Comparison of ENCODE assay signal across 20 mouse cellular contexts in genomic region chr11:114711861-114712260, GRCm38 (mm10). TPM values are rescaled to one million over a fixed set of nuclear protein-coding genes. Genes with fewer than 3 reads are reported as not detected.
DNase-seq lines count a peak whose midpoint lies in the region; ATAC-seq and TF ChIP-seq lines count a peak whose summit lies in the region.
"Had no signal": no experiment of that assay in that cellular context is flagged by ENCODE, and none has a peak within 500 bp of the region (broad histone marks: within the 10 kb centered on the region; RNA-seq: fewer than 3 reads in every experiment).

No protein-coding gene starts in this region.

- no peak for DNase-seq in hindbrain, embryonic 11.5 days (ENCODE audit: low spot score)
- DNase-seq in hindbrain, postnatal 0 days (ENCODE audit: low spot score) = no peak
- DNase-seq in lung, postnatal 0 days (ENCODE audit: low spot score) = no peak
- DNase-seq in adrenal gland, postnatal 36 days = peak; percentile 58 to 71
- DNase-seq in heart, adult 9 months (ENCODE audit: low spot score in 2 of 2) = no peak
- no peak for DNase-seq in forebrain, postnatal 0 days
- DNase-seq: cerebellum, adult 9-11 months; gastrocnemius, postnatal 25 days; heart, adult 2 months; kidney, adult 8-10 months; lung, postnatal 10 days; thymus, postnatal 25 days had no signal

- no peaks in the 10 kb centered on the region for H3K27me3 ChIP-seq in hindbrain, embryonic 11.5 days (ENCODE audit: control insufficient read depth, insufficient read depth, low read length)
- no peaks in the 10 kb centered on the region for H3K27me3 ChIP-seq in hindbrain, postnatal 0 days (ENCODE audit: insufficient read depth, low read length)
- H3K27me3 ChIP-seq in lung, embryonic 16.5 days (ENCODE audit: control insufficient read depth, insufficient read depth, low read depth, low read length) = no peaks in the 10 kb centered on the region
- H3K27me3 ChIP-seq in lung, postnatal 0 days (replicated peaks; ENCODE audit: insufficient read depth, low read length) = no peaks in the 10 kb centered on the region
- no peaks in the 10 kb centered on the region for H3K27me3 ChIP-seq in neural tube, embryonic 13.5 days
- no peaks in the 10 kb centered on the region for H3K27me3 ChIP-seq in forebrain, postnatal 0 days (ENCODE audit: insufficient read depth, low read length)

- H3K36me3 ChIP-seq in hindbrain, embryonic 11.5 days (ENCODE audit: control insufficient read depth, insufficient read depth, low read length) = no peaks in the 10 kb centered on the region
- H3K36me3 ChIP-seq in hindbrain, postnatal 0 days (ENCODE audit: insufficient read depth, low read length) = peaks cover 4% of the 10 kb centered on the region; the same call in 1 of the 2 replicates
- H3K36me3 ChIP-seq in lung, embryonic 16.5 days (ENCODE audit: control insufficient read depth, insufficient read depth, low read length) = no peaks in the 10 kb centered on the region
- no peaks in the 10 kb centered on the region for H3K36me3 ChIP-seq in lung, postnatal 0 days (ENCODE audit: insufficient read depth, low read length)
- peaks cover 32% of the 10 kb centered on the region for H3K36me3 ChIP-seq in neural tube, embryonic 13.5 days
- H3K36me3 ChIP-seq in forebrain, postnatal 0 days (ENCODE audit: insufficient read depth) = no peaks in the 10 kb centered on the region

- no peaks in the 10 kb centered on the region for H3K4me1 ChIP-seq in hindbrain, embryonic 11.5 days (replicated peaks; ENCODE audit: control insufficient read depth, insufficient read depth, low read length)
- H3K4me1 ChIP-seq in hindbrain, postnatal 0 days (ENCODE audit: insufficient read depth, low read length) = no peaks in the 10 kb centered on the region
- no peaks in the 10 kb centered on the region for H3K4me1 ChIP-seq in lung, embryonic 16.5 days (replicated peaks; ENCODE audit: control insufficient read depth, insufficient read depth, low read length)
- H3K4me1 ChIP-seq in lung, postnatal 0 days (ENCODE audit: insufficient read depth, low read depth, low read length) = no peaks in the 10 kb centered on the region
- peaks cover 4% of the 10 kb centered on the region; the same call in 1 of the 2 replicates for H3K4me1 ChIP-seq in neural tube, embryonic 13.5 days (replicated peaks)
- H3K4me1 ChIP-seq in forebrain, postnatal 0 days (ENCODE audit: insufficient read depth) = no peaks in the 10 kb centered on the region

- no peak overlapping the region for H3K4me2 ChIP-seq in hindbrain, embryonic 11.5 days (replicated peaks; ENCODE audit: low read depth, low read length)
- no peak overlapping the region for H3K4me2 ChIP-seq in hindbrain, postnatal 0 days (ENCODE audit: low read depth, low read length)
- H3K4me2 ChIP-seq in lung, embryonic 16.5 days (ENCODE audit: low read depth, low read length) = no peak overlapping the region
- H3K4me2 ChIP-seq in lung, postnatal 0 days (replicated peaks; ENCODE audit: low read depth, low read length) = no peak overlapping the region
- no peak overlapping the region for H3K4me2 ChIP-seq in neural tube, embryonic 13.5 days
- no peak overlapping the region for H3K4me2 ChIP-seq in forebrain, postnatal 0 days (ENCODE audit: low read depth)

- 73% methylated on average over 12 of the region's 12 CpGs for WGBS in hindbrain, embryonic 11.5 days
- 66% methylated on average over 12 of the region's 12 CpGs for WGBS in hindbrain, postnatal 0 days
- 66% methylated on average over 12 of the region's 12 CpGs for WGBS in lung, embryonic 16.5 days
- 64% methylated on average over 12 of the region's 12 CpGs for WGBS in lung, postnatal 0 days
- 35% methylated on average over 12 of the region's 12 CpGs for WGBS in neural tube, embryonic 13.5 days
- WGBS in forebrain, postnatal 0 days = 89% methylated on average over 12 of the region's 12 CpGs

- no peak for TF ChIP-seq EP300 in lung, postnatal 0 days (IDR thresholded peaks at IDR 0.05)

- TF ChIP-seq CTCF in hindbrain, postnatal 0 days (IDR thresholded peaks at IDR 0.05; ENCODE audit: low read depth) = no peak
- no peak for TF ChIP-seq CTCF in lung, postnatal 0 days (IDR thresholded peaks at IDR 0.05)
- no peak for TF ChIP-seq CTCF in forebrain, postnatal 0 days (IDR thresholded peaks at IDR 0.05; ENCODE audit: low read depth)

- no peak overlapping the region for H3K9ac ChIP-seq in hindbrain, embryonic 11.5 days (ENCODE audit: low read depth, low read length)
- no peak overlapping the region for H3K9ac ChIP-seq in hindbrain, postnatal 0 days (replicated peaks; ENCODE audit: low read length)
- H3K9ac ChIP-seq in lung, embryonic 16.5 days (ENCODE audit: low read length) = no peak overlapping the region
- H3K9ac ChIP-seq in lung, postnatal 0 days (replicated peaks; ENCODE audit: low read depth) = no peak overlapping the region
- no peak overlapping the region for H3K9ac ChIP-seq in neural tube, embryonic 13.5 days
- no peak overlapping the region for H3K9ac ChIP-seq in forebrain, postnatal 0 days

- peak; percentile 56; the same call in 1 of the 2 replicates for ATAC-seq in hindbrain, embryonic 11.5 days (ENCODE audit: low FRiP score)
- ATAC-seq in hindbrain, postnatal 0 days = no peak
- ATAC-seq in lung, embryonic 16.5 days (ENCODE audit: low read depth) = peak; percentile 15; the same call in 1 of the 2 replicates
- ATAC-seq in lung, postnatal 0 days = no peak
- ATAC-seq in neural tube, embryonic 13.5 days (ENCODE audit: low read depth) = peak; percentile 48
- no peak for ATAC-seq in forebrain, postnatal 0 days
- ATAC-seq: forebrain, embryonic 16.5 days; inflammation-experienced regulatory T-cells, adult 6 months had no signal

- no peak overlapping the region for H3K27ac ChIP-seq in hindbrain, embryonic 11.5 days (ENCODE audit: low read depth, low read length)
- no peak overlapping the region for H3K27ac ChIP-seq in hindbrain, postnatal 0 days
- H3K27ac ChIP-seq in lung, embryonic 16.5 days (ENCODE audit: low read length) = no peak overlapping the region
- H3K27ac ChIP-seq in lung, postnatal 0 days (ENCODE audit: low read length) = no peak overlapping the region
- H3K27ac ChIP-seq in neural tube, embryonic 13.5 days (replicated peaks) = no peak overlapping the region
- H3K27ac ChIP-seq in forebrain, postnatal 0 days (ENCODE audit: low read depth, low read length) = no peak overlapping the region
- H3K27ac ChIP-seq: embryonic facial prominence, embryonic 10.5 days; forebrain, embryonic 10.5 days; heart, adult 2 months; midbrain, embryonic 10.5 days had no signal

- no peaks in the 10 kb centered on the region for H3K9me3 ChIP-seq in hindbrain, embryonic 11.5 days (ENCODE audit: control insufficient read depth, low read length)
- H3K9me3 ChIP-seq in hindbrain, postnatal 0 days (ENCODE audit: low read length) = no peaks in the 10 kb centered on the region
- no peaks in the 10 kb centered on the region for H3K9me3 ChIP-seq in lung, embryonic 16.5 days (ENCODE audit: control insufficient read depth, low read length)
- H3K9me3 ChIP-seq in lung, postnatal 0 days (ENCODE audit: low read length) = no peaks in the 10 kb centered on the region
- H3K9me3 ChIP-seq in neural tube, embryonic 13.5 days = no peaks in the 10 kb centered on the region
- no peaks in the 10 kb centered on the region for H3K9me3 ChIP-seq in forebrain, postnatal 0 days (ENCODE audit: low read length)
- H3K9me3 ChIP-seq: embryonic facial prominence, embryonic 10.5 days; forebrain, embryonic 10.5 days; midbrain, embryonic 10.5 days had no signal

- H3K4me3 ChIP-seq in hindbrain, embryonic 11.5 days (ENCODE audit: low read depth, low read length) = no peak overlapping the region
- H3K4me3 ChIP-seq in hindbrain, postnatal 0 days (ENCODE audit: low read length) = no peak overlapping the region
- no peak overlapping the region for H3K4me3 ChIP-seq in lung, embryonic 16.5 days (ENCODE audit: low read length)
- no peak overlapping the region for H3K4me3 ChIP-seq in lung, postnatal 0 days (ENCODE audit: low read depth, low read length)
- H3K4me3 ChIP-seq in neural tube, embryonic 13.5 days = no peak overlapping the region
- no peak overlapping the region for H3K4me3 ChIP-seq in forebrain, postnatal 0 days (ENCODE audit: low read depth, low read length)
- H3K4me3 ChIP-seq: embryonic facial prominence, embryonic 10.5 days; forebrain, embryonic 10.5 days; heart, adult 2 months; midbrain, embryonic 10.5 days had no signal

RNA-seq across cellular contexts. Expression of gene Dnaic2, which starts 15.3 kb away (rescaled TPM):
- polyA plus RNA-seq in hindbrain, embryonic 11.5 days (2014; fragmentation: Nextera tagmentation; extraction: Ambion mirVana) = 4.6 and 4.8 TPM in 2 replicates
- total RNA-seq in hindbrain, postnatal 0 days (2014; rRNA removed) = 5.1 and 5.8 TPM in 2 replicates
- polyA plus RNA-seq in hindbrain, postnatal 0 days (2015; fragmentation: Nextera tagmentation; extraction: Ambion mirVana) = 3.1 and 3.2 TPM in 2 replicates
- polyA plus RNA-seq in lung, embryonic 16.5 days (2015; fragmentation: Nextera tagmentation; extraction: Ambion mirVana) = 7.1 and 8.5 TPM in 2 replicates
- 6.4 and 7.3 TPM in 2 replicates for polyA plus RNA-seq in lung, postnatal 0 days (2015; fragmentation: Nextera tagmentation; extraction: Ambion mirVana)
- under 1 TPM; 0.23 to 0.36 TPM for total RNA-seq in adrenal gland, postnatal 36 days (2021)
- polyA plus RNA-seq in neural tube, embryonic 13.5 days (2015; fragmentation: Nextera tagmentation; extraction: Ambion mirVana) = 2.9 TPM in 2 replicates
- 4.7 and 8.9 TPM in 2 replicates for total RNA-seq in forebrain, postnatal 0 days (2014; rRNA removed)
- polyA plus RNA-seq in forebrain, postnatal 0 days (2015; fragmentation: Nextera tagmentation; extraction: Ambion mirVana) = 3.1 and 4.4 TPM in 2 replicates
- total RNA-seq: liver, adult 2 months had no signal
- polyA plus RNA-seq: inflammation-experienced regulatory T-cells, adult 6 months had no signal

RNA-seq across cellular contexts. Expression of gene Ttyh2, which starts 36.6 kb away (rescaled TPM):
- polyA plus RNA-seq in hindbrain, embryonic 11.5 days (2014; fragmentation: Nextera tagmentation; extraction: Ambion mirVana) = 15.3 and 16.0 TPM in 2 replicates
- total RNA-seq in hindbrain, postnatal 0 days (2014; rRNA removed) = 75.8 and 80.4 TPM in 2 replicates
- polyA plus RNA-seq in hindbrain, postnatal 0 days (2015; fragmentation: Nextera tagmentation; extraction: Ambion mirVana) = 38.6 and 40.3 TPM in 2 replicates
- polyA plus RNA-seq in lung, embryonic 16.5 days (2015; fragmentation: Nextera tagmentation; extraction: Ambion mirVana) = 13.7 and 14.1 TPM in 2 replicates
- 20.1 and 22.3 TPM in 2 replicates for polyA plus RNA-seq in lung, postnatal 0 days (2015; fragmentation: Nextera tagmentation; extraction: Ambion mirVana)
- total RNA-seq in adrenal gland, postnatal 36 days (2021) = 100 to 1,000 TPM in 1 of 2 experiments, 10 to 100 TPM in 1; 64.3 to 124 TPM
- polyA plus RNA-seq in neural tube, embryonic 13.5 days (2015; fragmentation: Nextera tagmentation; extraction: Ambion mirVana) = 38.8 and 39.1 TPM in 2 replicates
- total RNA-seq in forebrain, postnatal 0 days (2014; rRNA removed) = 26.6 and 29.9 TPM in 2 replicates
- 24.4 and 26.4 TPM in 2 replicates for polyA plus RNA-seq in forebrain, postnatal 0 days (2015; fragmentation: Nextera tagmentation; extraction: Ambion mirVana)

RNA-seq across cellular contexts. Expression of gene Rpl38, which starts 43.5 kb away (rescaled TPM):
- polyA plus RNA-seq in hindbrain, embryonic 11.5 days (2014; fragmentation: Nextera tagmentation; extraction: Ambion mirVana) = 833 and 865 TPM in 2 replicates
- 577 and 578 TPM in 2 replicates for total RNA-seq in hindbrain, postnatal 0 days (2014; rRNA removed)
- polyA plus RNA-seq in hindbrain, postnatal 0 days (2015; fragmentation: Nextera tagmentation; extraction: Ambion mirVana) = 954 and 958 TPM in 2 replicates
- 787 and 914 TPM in 2 replicates for polyA plus RNA-seq in lung, embryonic 16.5 days (2015; fragmentation: Nextera tagmentation; extraction: Ambion mirVana)
- 728 and 824 TPM in 2 replicates for polyA plus RNA-seq in lung, postnatal 0 days (2015; fragmentation: Nextera tagmentation; extraction: Ambion mirVana)
- total RNA-seq in adrenal gland, postnatal 36 days (2021) = 1,000 to 10,000 TPM; 1,120 to 1,187 TPM
- polyA plus RNA-seq in neural tube, embryonic 13.5 days (2015; fragmentation: Nextera tagmentation; extraction: Ambion mirVana) = 821 and 850 TPM in 2 replicates
- total RNA-seq in forebrain, postnatal 0 days (2014; rRNA removed) = 1,173 and 2,728 TPM in 2 replicates
- 1,003 and 1,434 TPM in 2 replicates for polyA plus RNA-seq in forebrain, postnatal 0 days (2015; fragmentation: Nextera tagmentation; extraction: Ambion mirVana)

RNA-seq across cellular contexts. Expression of gene Kif19a, which starts 53.3 kb away (rescaled TPM):
- polyA plus RNA-seq in hindbrain, embryonic 11.5 days (2014; fragmentation: Nextera tagmentation; extraction: Ambion mirVana) = 1.8 and 1.9 TPM in 2 replicates
- total RNA-seq in hindbrain, postnatal 0 days (2014; rRNA removed) = 7.4 and 13.5 TPM in 2 replicates
- polyA plus RNA-seq in hindbrain, postnatal 0 days (2015; fragmentation: Nextera tagmentation; extraction: Ambion mirVana) = 0.99 and 1.6 TPM in 2 replicates
- 0.46 and 0.72 TPM in 2 replicates for polyA plus RNA-seq in lung, embryonic 16.5 days (2015; fragmentation: Nextera tagmentation; extraction: Ambion mirVana)
- polyA plus RNA-seq in lung, postnatal 0 days (2015; fragmentation: Nextera tagmentation; extraction: Ambion mirVana) = 0.54 and 0.74 TPM in 2 replicates
- under 1 TPM; 0.63 TPM for total RNA-seq in adrenal gland, postnatal 36 days (2021)
- 1.3 and 1.6 TPM in 2 replicates for polyA plus RNA-seq in neural tube, embryonic 13.5 days (2015; fragmentation: Nextera tagmentation; extraction: Ambion mirVana)
- 3.2 TPM in 2 replicates for total RNA-seq in forebrain, postnatal 0 days (2014; rRNA removed)
- 0.57 and 0.79 TPM in 2 replicates for polyA plus RNA-seq in forebrain, postnatal 0 days (2015; fragmentation: Nextera tagmentation; extraction: Ambion mirVana)

Comparison
In these comparisons a context has a peak if more than half of its experiments do, and no peak if none do; other contexts are left out.
1. ATAC-seq: peak in hindbrain, embryonic 11.5 days (single experiment), lung, embryonic 16.5 days (single experiment) and neural tube, embryonic 13.5 days (single experiment); none in hindbrain, postnatal 0 days (single experiment), lung, postnatal 0 days (single experiment) and forebrain, postnatal 0 days (single experiment).
2. DNase-seq: peak in adrenal gland, postnatal 36 days (2 of 2); none in hindbrain, embryonic 11.5 days (single experiment), hindbrain, postnatal 0 days (single experiment), lung, postnatal 0 days (single experiment), heart, adult 9 months (0 of 2) and forebrain, postnatal 0 days (single experiment).